Mouse (Mus musculus): ENCODE measurements at regions not wholly inside any gene's neighbourhood (a gene's known extent, or its start where the extent isn't known, plus 50 kb on each side); places are given as distances from the start of the nearest gene placed in this dataset.

- no peaks in the 10 kb centered on the region; the same call in 1 of the 2 replicates for H3K27me3 ChIP-seq
- no peak overlapping the region for H3K9ac ChIP-seq (replicated peaks)
- H3K4me1 ChIP-seq (replicated peaks) = no peaks in the 10 kb centered on the region
- H3K27ac ChIP-seq = no peak overlapping the region
- H3K36me3 ChIP-seq = no peaks in the 10 kb centered on the region
- H3K4me2 ChIP-seq = no peak overlapping the region
- H3K9me3 ChIP-seq = no peaks in the 10 kb centered on the region
- no peak overlapping the region for H3K4me3 ChIP-seq (replicated peaks)
- ATAC-seq (ENCODE audit: insufficient number of reproducible peaks, insufficient read depth, low FRiP score, low TSS enrichment, low read depth) = no peak
Measured at GRCm38 (mm10) chr9:89858005-89858404, 51.7 kb upstream of the Rasgrf1 start.

- Histone ChIP-seq H3K4me3 (replicated peaks) (no peak overlapping the region), H3K9ac (replicated peaks) (no peak overlapping the region), H3K4me2 (no peak overlapping the region), H3K4me1 (replicated peaks) (no peaks in the 10 kb centered on the region), H3K36me3 (no peaks in the 10 kb centered on the region), H3K27ac (no peak overlapping the region), H3K9me3 (no peaks in the 10 kb centered on the region), H3K27me3 (no peaks in the 10 kb centered on the region)
- 82% methylated on average over 10 of the region's 10 CpGs for WGBS
- ATAC-seq (ENCODE audit: insufficient number of reproducible peaks, insufficient read depth, low FRiP score, low TSS enrichment, low read depth) = no peak
Measured at GRCm38 (mm10) chr9:89850491-89851282, 59.0 kb upstream of the Rasgrf1 start.

GRCm38 (mm10) chr9:89849947-89850346 lies 59.8 kb upstream of the Rasgrf1 start:
- H3K4me2 ChIP-seq = no peak overlapping the region
- no peaks in the 10 kb centered on the region for H3K27me3 ChIP-seq
- no peaks in the 10 kb centered on the region for H3K9me3 ChIP-seq
- no peaks in the 10 kb centered on the region for H3K36me3 ChIP-seq
- no peaks in the 10 kb centered on the region for H3K4me1 ChIP-seq (replicated peaks)
- H3K9ac ChIP-seq (replicated peaks) = no peak overlapping the region
- no peak overlapping the region for H3K4me3 ChIP-seq (replicated peaks)
- WGBS = 77% methylated on average over 3 of the region's 3 CpGs
- ATAC-seq (ENCODE audit: insufficient number of reproducible peaks, insufficient read depth, low FRiP score, low TSS enrichment, low read depth) = no peak
- H3K27ac ChIP-seq = no peak overlapping the region

GRCm38 (mm10) chr9:89848571-89848970 lies 61.1 kb upstream of the Rasgrf1 start:
- H3K4me3 ChIP-seq (replicated peaks) = no peak overlapping the region
- H3K27me3 ChIP-seq = no peaks in the 10 kb centered on the region
- H3K4me2 ChIP-seq = no peak overlapping the region
- no peak overlapping the region for H3K27ac ChIP-seq
- no peak for ATAC-seq (ENCODE audit: insufficient number of reproducible peaks, insufficient read depth, low FRiP score, low TSS enrichment, low read depth)
- H3K9ac ChIP-seq (replicated peaks) = no peak overlapping the region
- H3K4me1 ChIP-seq (replicated peaks) = no peaks in the 10 kb centered on the region
- WGBS = 66% methylated on average over 3 of the region's 3 CpGs
- no peaks in the 10 kb centered on the region for H3K9me3 ChIP-seq
- no peaks in the 10 kb centered on the region for H3K36me3 ChIP-seq

GRCm38 (mm10) chr9:89846973-89847372 lies 62.7 kb upstream of the Rasgrf1 start:
- Histone ChIP-seq H3K36me3 (no peaks in the 10 kb centered on the region), H3K9me3 (no peaks in the 10 kb centered on the region), H3K4me3 (replicated peaks) (no peak overlapping the region), H3K27me3 (no peaks in the 10 kb centered on the region), H3K27ac (no peak overlapping the region), H3K4me2 (no peak overlapping the region), H3K4me1 (replicated peaks) (no peaks in the 10 kb centered on the region), H3K9ac (replicated peaks) (no peak overlapping the region)
- ATAC-seq (ENCODE audit: insufficient number of reproducible peaks, insufficient read depth, low FRiP score, low TSS enrichment, low read depth) = no peak

- ATAC-seq (ENCODE audit: insufficient number of reproducible peaks, insufficient read depth, low FRiP score, low TSS enrichment, low read depth) = no peak
- H3K4me3 ChIP-seq (replicated peaks) = no peak overlapping the region
- no peaks in the 10 kb centered on the region for H3K36me3 ChIP-seq
- H3K9ac ChIP-seq (replicated peaks) = no peak overlapping the region
- no peaks in the 10 kb centered on the region for H3K27me3 ChIP-seq
- H3K4me2 ChIP-seq = no peak overlapping the region
- H3K9me3 ChIP-seq = no peaks in the 10 kb centered on the region
- no peak overlapping the region for H3K27ac ChIP-seq
- WGBS = 91% methylated on average over 8 of the region's 8 CpGs
- no peaks in the 10 kb centered on the region for H3K4me1 ChIP-seq (replicated peaks)
Measured at GRCm38 (mm10) chr9:89842776-89843089, 67.0 kb upstream of the Rasgrf1 start.

GRCm38 (mm10) chr9:89841866-89842775 lies 67.6 kb upstream of the Rasgrf1 start:
- Histone ChIP-seq H3K9ac (replicated peaks) (no peak overlapping the region), H3K27ac (no peak overlapping the region), H3K9me3 (no peaks in the 10 kb centered on the region), H3K36me3 (no peaks in the 10 kb centered on the region), H3K4me2 (no peak overlapping the region), H3K27me3 (no peaks in the 10 kb centered on the region), H3K4me1 (replicated peaks) (no peaks in the 10 kb centered on the region), H3K4me3 (replicated peaks) (no peak overlapping the region)
- WGBS = 64% methylated on average over 12 of the region's 12 CpGs
- ATAC-seq (ENCODE audit: insufficient number of reproducible peaks, insufficient read depth, low FRiP score, low TSS enrichment, low read depth) = no peak

GRCm38 (mm10) chr9:89841371-89841770 lies 68.3 kb upstream of the Rasgrf1 start:
- no peak overlapping the region for H3K27ac ChIP-seq
- no peak overlapping the region for H3K4me2 ChIP-seq
- H3K36me3 ChIP-seq = no peaks in the 10 kb centered on the region
- H3K9me3 ChIP-seq = no peaks in the 10 kb centered on the region
- ATAC-seq (ENCODE audit: insufficient number of reproducible peaks, insufficient read depth, low FRiP score, low TSS enrichment, low read depth) = no peak
- no peak overlapping the region for H3K9ac ChIP-seq (replicated peaks)
- no peaks in the 10 kb centered on the region for H3K4me1 ChIP-seq (replicated peaks)
- no peaks in the 10 kb centered on the region for H3K27me3 ChIP-seq
- no peak overlapping the region for H3K4me3 ChIP-seq (replicated peaks)
- WGBS = 45% methylated on average over 2 of the region's 2 CpGs

- no peak overlapping the region for H3K4me2 ChIP-seq
- ATAC-seq (ENCODE audit: insufficient number of reproducible peaks, insufficient read depth, low FRiP score, low TSS enrichment, low read depth) = no peak
- no peaks in the 10 kb centered on the region for H3K4me1 ChIP-seq (replicated peaks)
- WGBS = 84% methylated on average over 7 of the region's 7 CpGs
- H3K9me3 ChIP-seq = no peaks in the 10 kb centered on the region
- H3K9ac ChIP-seq (replicated peaks) = no peak overlapping the region
- H3K27me3 ChIP-seq = no peaks in the 10 kb centered on the region
- H3K36me3 ChIP-seq = no peaks in the 10 kb centered on the region
- H3K27ac ChIP-seq = no peak overlapping the region
- no peak overlapping the region for H3K4me3 ChIP-seq (replicated peaks)
Measured at GRCm38 (mm10) chr9:89836454-89837245, 73.1 kb upstream of the Rasgrf1 start.

GRCm38 (mm10) chr9:89833596-89833995 lies 76.1 kb upstream of the Rasgrf1 start:
- H3K4me3 ChIP-seq (replicated peaks) = no peak overlapping the region
- WGBS = 87% methylated on average over 9 of the region's 9 CpGs
- H3K4me1 ChIP-seq (replicated peaks) = no peaks in the 10 kb centered on the region
- H3K36me3 ChIP-seq = no peaks in the 10 kb centered on the region
- H3K9me3 ChIP-seq = no peaks in the 10 kb centered on the region
- H3K9ac ChIP-seq (replicated peaks) = no peak overlapping the region
- ATAC-seq (ENCODE audit: insufficient number of reproducible peaks, insufficient read depth, low FRiP score, low TSS enrichment, low read depth) = no peak
- no peak overlapping the region for H3K27ac ChIP-seq
- no peak overlapping the region for H3K4me2 ChIP-seq
- no peaks in the 10 kb centered on the region for H3K27me3 ChIP-seq

- H3K27me3 ChIP-seq = 0 out of 2 replicates have a peak, but pooled peaks cover 5% of the 10 kb centered on the region
- H3K9ac ChIP-seq (replicated peaks) = no peak overlapping the region
- no peaks in the 10 kb centered on the region for H3K9me3 ChIP-seq
- H3K4me2 ChIP-seq = no peak overlapping the region
- 92% methylated on average over 14 of the region's 14 CpGs for WGBS
- no peak overlapping the region for H3K27ac ChIP-seq
- ATAC-seq (ENCODE audit: insufficient number of reproducible peaks, insufficient read depth, low FRiP score, low TSS enrichment, low read depth) = no peak
- H3K4me1 ChIP-seq (replicated peaks) = no peaks in the 10 kb centered on the region
- H3K36me3 ChIP-seq = no peaks in the 10 kb centered on the region
- H3K4me3 ChIP-seq (replicated peaks) = no peak overlapping the region
Measured at GRCm38 (mm10) chr9:89831855-89832254, 77.9 kb upstream of the Rasgrf1 start.

Measured in limb, embryonic 12.5 days (tissue).